Mouse (Mus musculus) brain, embryonic 18.5 days (tissue): ENCODE results near the gene Dap.

ENCODE experiments used
- DNase-seq: peaks from one replicate; pipeline ENCODE4 v3.0.0-alpha.2; 2012; ENCODE audit warnings: low read depth, low spot score

Gene Dap

DNA sequence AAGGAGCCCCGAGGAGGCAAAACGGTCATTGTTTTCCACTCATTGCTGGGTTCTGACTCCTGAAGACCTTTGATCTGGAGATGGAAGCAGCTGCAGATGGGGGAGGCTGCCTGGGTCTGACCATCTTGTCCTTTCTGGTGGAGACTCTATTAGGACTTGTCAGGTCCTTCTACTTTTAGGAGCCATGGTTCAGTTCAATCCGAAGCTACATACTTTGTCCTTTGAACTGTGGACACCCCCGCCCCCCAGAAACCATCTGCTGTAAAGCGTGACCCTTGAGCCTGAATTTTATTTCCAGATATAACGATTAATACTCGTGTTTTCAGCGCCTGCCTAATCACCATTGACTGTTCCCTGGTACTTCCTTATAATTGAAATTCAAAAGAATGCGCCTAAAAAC, 38.2 kb downstream of the Dap start:
- DNase-seq, result no peak

DNA sequence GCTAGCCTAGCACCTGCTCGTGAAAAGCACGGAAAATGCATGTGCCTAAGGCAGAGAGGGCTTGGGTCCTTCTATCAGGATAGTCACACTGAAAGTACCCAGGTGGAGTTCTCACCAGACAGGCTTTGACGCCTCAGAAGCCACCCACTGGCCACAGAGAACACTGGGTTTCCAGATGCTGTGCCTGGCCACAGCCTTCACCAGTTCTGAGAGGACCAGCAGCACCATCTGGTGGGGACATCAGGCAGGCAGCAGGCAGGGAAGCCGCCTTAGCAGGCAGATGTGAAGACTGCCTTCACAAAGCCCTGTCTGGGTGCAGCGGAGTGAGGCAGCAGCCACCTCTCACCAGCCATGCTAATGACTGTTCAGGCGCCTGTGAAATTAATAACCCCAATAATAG, 40.7 kb downstream of the Dap start:
- DNase-seq, result peak; percentile 58

DNA sequence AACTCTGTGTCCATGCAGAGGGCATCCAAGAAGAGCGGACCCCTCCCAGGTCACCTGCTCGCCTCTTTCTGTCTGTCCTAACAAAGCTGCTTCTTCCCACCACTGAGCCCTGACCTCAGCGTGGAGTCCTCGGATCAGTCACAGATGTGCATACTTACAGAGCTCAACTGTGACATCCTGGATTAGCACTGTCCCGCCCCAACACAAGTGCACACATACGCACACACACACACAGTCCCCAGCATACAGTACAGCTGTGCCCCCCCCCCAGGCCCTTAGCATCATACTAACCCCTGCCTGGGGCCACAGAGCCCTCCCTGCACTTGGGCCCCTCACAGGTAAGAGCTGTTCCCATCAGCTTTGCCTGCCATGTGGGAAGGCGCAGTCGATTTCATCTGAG, 41.3 kb downstream of the Dap start:
- no peak for DNase-seq

DNA sequence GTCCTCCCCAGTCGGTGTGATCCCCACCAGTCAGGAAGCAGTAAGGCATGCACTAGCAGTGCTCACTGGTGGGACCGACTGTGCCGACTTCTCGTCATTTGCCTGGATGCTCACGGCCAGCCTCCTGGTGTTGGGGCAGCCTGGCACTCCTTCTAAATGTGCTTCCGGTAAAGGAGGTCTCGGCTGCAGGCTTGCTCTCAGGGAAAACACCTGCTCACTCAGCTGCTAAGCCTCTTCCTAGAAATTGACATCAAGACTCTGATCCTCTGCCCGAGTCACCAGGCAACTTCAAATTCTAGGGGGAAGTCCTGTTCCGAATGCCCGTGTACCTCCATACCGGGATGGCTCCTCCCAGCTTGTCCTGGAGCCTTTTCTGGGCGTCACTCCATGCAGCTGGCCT, 41.7 kb downstream of the Dap start:
- DNase-seq, result no peak

DNA sequence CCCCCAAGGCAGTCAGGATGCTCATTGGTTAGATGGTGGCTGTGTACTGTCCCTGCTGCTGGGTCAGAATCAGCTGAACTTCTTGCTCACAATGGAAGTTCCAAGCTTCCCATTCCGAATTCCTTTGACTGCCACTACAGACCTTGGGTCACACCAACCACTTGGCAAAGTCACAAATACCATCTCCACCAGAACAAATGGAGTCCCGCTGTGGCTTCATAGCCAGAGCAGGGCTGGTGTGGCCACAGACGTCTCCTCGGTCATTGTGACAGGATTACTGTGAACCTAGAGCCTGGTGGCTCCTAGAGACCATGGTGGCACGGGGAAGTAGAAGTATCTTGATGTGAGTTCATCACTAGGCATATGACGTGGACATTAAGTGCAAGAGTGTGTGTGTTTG, 44.0 kb downstream of the Dap start:
- DNase-seq, result no peak

DNA sequence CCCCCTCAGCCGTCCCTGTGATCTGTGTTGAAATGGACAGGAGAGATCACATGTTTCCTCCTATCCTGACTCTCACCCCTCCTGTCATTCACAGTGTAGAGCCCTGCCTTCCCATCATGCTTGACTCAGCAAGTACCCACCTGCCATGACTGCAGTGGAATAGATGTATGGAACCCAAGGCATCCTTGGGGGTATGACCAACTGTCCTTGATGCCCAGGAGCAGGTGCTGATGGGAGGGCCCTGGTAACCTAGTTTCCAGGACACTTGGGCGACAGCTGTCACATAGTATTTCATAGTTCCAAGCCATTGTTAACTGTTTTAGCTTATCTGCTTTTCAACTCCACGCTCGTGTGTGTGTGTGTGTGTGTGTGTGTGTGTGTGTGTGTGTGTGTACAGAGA, 45.4 kb downstream of the Dap start:
- DNase-seq, result no peak

DNA sequence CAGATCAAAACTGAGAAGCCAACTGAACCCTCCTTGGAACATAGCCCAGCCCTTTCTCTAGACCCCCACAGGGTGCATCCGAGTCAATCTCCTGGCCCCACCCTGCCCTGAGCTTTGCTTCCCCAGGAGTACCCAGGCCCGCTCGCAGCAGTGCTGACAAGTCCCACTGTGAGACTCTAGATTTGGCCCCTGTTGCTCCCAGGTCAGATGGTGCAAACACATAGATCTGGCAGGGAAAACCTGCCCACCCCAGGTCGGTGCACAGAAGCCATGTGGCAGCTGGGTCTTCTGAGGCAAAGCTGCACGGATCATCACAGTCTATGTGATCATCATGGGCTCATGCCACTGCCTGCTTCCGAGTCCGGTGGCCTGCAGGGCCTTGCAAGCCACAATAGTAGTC, 48.6 kb downstream of the Dap start:
- DNase-seq, result no peak

DNA sequence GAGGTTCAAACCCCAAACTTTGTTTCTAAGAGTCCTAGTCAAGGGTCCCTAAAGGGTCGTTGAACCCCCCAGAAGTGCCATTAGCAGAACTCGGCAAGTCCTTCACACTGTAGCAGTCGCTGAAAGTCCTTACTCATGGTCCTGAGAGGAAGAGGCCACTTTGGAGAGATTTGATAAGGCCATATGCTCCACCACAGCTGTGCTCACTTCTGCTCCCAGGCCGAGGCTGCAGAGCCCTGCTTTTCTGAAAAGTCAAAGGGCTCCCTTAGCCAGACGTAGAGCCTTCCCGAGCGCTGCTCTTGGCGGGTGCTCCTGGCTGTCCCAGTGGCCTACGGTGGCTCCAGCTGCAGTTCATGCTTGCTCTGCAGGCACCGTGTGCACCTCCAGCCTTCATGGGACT, 49.4 kb downstream of the Dap start:
- DNase-seq, result no peak

DNA sequence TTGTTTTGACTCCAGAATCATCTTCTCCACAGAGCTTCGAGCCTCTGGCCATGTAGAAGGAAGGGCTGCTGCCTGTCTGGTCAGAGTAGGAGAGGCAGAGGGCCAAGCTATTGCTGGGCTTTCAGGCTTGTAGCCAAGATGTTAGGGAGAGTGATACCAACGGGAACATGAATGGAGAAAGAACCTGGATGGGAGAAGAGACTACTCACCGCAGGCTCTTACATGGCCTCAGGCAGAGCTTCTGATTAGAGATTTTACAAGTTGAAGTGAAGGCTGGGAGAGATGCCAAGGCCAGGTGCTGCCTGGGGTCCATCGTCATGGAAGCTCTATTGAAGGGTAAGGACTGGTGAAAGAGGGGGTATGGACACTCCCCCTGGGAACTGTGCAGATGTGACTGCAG, 54.0 kb downstream of the Dap start:
- DNase-seq, result no peak

DNA sequence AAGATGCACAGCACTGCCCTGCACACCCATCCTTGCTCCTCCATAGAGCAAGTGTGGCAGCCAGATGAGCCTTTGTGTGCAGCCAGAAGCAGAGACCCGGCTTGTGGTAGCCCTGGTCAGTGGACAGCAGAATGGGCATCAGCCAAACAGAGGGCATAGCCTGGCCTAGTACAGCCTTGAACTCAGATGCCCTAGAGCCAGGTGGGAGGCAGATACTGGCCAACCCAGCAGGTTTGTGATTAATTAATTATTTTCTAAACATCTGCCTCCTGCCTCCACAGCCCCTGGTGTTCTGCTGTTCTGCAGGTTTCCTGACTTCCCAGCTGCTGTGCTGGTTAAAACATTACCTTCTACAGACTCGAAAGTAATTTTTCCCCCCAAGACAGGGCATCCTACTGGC, 55.0 kb downstream of the Dap start:
- DNase-seq, result no peak

DNA sequence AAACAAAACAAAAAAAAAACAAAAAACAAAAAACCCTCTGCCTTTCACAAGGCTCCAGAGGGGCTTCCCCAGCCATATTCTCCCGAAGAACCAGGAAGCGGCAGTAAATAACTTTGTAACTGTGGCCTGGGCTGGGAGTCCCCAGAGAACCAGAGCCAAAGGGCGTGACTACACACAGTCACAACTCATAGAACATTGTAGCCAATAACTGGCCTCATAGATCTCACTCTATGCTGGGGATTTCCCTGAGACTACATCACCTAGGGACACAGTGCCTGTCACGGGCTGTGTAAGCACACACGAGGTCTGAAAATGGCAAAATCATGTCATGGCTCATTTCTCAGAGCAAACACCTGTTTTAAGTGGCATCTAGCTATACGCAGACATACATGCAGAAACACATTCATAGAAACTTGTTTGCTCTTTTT, 55.5 kb downstream of the Dap start:
- DNase-seq, result no peak

DNA sequence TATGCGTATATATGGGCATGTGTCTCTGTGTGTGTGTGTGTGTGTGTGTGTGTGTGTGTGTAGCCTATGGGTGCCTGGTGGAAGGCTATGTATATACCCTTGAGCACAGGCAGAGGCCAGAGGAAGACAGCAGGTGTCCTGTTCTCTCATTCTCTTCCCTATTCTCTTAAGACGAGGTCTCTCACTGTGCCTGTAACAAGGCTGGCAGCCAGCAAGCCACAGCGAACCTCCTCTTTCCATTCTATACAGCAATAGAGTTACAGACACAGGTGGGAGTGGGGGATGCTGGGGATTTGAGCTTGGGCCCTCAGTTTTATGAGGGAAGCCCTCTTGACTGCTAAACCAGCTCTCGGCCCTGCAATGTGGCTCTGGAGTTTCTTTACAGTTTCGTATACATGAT, 55.9 kb downstream of the Dap start:
- DNase-seq, result no peak

DNA sequence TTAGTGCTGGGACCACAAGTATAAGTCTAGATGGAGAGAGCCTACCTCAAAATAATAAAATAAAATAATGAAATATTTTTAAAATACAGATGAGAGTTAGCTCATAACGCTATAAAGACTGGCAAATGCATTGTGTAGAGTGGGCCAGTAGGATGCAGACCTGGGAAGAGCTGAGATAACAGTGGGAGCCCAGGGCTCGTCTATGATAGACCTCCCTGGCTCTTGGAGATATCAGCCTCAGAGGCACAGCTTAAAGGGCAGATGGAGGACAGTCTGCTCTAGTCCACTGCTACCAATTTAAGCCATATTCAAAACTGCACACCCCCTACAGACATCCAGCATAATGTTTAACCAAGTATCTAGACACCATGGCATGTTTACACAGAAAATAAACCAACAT, 56.6 kb downstream of the Dap start:
- no peak for DNase-seq

DNA sequence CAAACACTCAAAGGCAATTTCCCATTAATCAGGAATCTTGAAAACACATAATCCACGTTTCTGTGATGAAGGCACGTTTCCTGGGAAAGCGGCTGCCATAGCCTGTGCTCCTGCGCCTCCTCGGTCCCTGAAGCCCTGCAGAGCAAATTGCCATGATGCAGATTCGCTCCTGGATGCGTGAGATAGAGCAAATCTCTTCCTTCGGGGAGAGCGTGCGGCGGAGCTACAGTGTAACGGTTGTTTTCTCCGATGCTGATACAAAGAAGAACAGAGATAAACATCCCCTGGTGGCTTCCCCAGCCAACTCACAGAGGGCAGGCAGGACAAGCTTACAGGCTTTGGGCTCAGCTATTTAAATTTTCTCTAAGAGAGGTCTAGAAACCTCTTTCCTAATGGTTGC, 57.7 kb downstream of the Dap start:
- DNase-seq, result no peak

DNA sequence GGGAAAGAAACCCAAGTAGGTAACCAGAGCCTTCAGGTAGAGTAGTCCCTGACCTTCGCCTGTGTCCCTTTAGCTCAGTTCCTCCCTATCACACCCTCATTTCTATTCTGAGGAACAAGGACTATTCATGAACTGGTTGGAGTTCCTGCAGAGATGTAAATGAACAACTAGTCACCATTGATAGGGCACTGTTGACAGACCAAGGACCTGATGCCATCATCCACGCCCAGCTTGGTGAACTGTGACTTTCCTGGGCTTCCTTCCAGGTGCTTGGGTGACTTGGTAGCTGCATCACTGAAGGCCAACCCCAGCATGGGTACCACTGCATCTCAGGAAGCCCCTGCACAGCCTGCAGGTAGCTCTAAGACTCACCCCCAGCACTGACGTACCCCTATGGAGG, 58.2 kb downstream of the Dap start:
- no peak for DNase-seq

DNA sequence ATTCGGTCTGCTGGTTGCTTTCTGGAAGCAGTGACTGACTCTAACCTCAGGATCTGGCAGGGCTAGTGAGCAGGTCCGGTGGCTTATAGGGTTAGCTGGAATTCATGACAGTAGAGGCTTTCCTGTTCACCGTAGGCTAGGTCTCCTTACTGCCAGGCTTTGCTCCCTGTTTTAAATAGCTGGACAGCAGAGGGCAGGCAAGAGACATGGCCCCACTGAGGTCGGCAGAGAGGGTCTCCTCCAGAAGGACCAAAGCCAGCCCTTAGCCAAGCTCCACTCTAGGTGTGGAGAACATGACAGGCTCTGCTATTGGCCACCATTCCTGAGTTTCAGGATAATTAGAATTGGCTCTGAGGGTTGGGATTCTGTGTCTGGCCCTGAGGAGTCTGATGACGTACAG, 60.0 kb downstream of the Dap start:
- DNase-seq, result no peak

DNA sequence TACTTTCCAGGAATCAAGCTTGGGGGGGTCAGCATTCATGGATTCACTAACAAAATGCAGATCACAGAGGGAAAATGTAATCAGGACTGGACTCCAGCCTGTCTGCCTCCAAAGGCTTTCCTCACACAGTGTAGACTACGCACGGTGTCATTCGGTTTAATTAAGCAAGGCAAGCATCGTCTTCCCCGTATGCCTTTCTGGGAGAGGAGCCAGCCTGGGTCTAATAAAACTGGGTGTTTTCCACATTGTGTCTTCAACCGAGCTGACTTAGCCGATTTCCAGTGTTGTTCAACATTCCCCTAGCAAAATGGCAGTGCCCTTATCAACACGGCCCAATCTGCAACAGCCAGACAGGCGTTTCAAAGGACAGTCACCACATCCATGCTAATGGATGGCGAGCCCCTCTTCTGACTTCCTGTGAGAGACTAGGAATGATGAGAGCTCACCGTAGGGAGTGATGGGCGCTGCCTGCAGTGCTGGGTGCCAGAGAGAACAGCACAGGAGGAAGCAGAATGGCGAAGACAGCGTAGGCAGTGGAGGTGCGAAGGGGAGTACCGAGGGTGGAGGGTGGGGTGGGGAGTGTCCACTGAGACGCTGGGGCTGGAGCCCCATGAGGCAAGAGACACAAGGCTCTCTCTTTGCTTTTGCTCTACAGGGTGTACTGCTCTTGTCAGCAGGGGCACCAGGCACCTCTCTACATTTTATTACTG, 61.0 kb downstream of the Dap start:
- no peak for DNase-seq

DNA sequence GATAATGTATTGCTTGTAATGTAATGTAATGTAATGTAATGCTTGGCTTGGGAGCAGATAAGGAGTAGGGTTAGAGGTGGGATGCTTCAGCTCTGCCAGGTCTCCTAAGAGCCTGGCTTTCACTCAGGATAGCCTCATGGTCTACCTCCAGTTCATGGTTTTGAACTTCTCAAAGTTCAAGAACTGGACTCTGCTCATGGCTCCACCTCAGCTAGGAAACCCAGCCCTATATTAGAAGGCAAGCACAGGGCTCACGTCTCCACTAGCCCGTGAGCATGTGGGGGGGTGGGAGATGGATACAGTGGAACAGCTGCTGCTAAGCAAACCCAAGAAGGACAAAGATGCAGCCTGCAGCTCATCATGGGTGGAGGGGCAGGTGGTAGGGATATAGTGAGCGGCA, 61.6 kb downstream of the Dap start:
- DNase-seq, result no peak

DNA sequence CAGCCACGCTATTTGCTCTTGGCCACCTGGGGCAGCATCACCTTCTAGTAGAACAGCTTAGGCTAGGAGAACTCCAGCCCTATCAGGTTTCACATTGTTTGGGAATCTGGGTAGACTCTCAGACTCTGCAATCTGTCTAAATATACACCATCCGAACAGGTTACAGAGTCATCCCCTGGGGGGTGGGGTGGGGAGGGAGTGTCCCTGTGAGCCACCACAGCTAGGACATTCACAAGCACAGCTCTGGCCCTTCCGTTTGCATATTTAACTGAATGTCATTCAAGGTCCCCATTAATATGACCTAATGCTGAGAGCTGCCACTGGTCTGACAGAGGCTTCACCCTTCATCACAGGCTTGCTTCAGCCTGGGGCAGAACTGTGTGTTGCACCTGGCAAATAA, 68.5 kb downstream of the Dap start:
- no peak for DNase-seq

DNA sequence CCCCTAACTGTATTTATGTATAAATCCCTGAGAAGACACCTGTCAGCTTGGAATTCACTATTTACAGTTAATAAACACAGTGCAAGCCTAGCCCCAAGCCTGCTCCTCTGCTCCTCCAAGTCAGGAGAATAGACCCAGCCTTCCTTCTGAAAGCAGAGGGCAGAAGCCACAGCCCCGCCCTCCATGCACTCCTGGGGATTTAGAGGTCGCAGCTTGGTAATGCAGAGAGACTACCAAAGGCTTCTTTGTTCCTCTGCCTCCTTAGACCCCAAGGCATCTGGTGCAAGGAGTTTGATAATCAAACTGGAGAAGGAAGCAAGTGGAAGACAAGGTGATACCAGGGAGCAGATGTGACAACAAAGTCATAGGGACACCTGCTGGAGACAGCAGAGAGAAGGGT, 70.2 kb downstream of the Dap start:
- no peak for DNase-seq

DNA sequence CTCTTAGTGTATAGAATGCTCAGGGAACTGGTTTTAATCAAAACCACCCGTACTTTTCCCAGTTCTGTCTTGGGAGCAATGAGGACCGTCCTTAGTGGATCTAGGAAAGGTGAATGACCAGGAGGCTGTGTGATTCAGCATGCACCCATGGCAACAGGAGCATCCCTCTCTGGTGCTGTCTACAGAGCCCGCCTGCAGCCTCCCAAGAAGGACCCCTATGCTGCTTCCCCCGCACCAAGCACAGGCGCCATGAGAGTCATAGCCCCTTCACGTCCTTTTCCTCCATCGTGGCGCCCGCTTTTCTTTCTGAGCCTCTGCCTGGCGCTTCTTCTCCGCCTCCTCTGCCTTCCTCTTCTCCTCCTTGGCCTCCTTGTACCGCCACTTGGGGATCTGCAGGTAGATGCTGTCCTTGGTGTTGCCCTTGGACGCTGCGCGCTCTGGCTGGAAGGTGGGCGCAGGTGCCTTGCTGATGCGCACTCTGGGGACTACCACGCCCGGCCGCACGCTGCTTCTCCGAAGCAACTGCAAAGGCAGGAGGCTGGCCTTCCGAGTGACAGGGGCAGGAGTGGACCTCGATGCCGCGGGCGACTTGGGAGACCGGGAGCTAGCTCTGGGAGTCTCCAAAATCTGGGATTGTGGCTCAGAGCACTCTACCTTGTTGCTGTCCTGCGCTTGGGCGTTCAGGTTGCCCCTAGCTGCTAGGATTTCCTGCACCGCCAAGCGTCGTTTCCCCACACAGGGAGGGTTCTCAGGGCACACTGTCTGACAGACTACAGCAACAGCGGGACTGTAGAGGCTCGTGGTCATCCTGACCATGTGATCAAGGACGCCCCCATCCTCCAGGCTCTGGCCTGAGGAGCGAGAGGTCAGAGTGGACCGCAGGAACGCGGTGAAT, 73.0 kb downstream of the Dap start:
- no peak for DNase-seq

DNA sequence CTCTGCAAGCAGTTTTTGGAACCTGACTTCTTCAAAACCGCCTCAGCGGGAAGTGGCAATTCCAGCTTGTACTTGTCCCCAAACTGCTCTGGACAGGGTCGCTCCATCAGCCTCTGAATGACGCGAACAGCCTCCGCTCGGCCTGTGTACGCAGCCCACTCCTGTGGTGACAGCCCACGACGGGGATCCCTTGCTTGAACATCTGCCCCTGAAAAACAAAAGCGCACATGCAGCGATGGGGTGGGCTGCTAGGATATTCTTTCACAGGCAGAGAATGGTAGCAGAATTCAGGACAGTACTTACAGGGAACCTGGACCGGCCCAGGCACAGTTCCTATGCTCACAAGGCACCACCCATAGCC, 73.6 kb downstream of the Dap start:
- DNase-seq, result no peak

DNA sequence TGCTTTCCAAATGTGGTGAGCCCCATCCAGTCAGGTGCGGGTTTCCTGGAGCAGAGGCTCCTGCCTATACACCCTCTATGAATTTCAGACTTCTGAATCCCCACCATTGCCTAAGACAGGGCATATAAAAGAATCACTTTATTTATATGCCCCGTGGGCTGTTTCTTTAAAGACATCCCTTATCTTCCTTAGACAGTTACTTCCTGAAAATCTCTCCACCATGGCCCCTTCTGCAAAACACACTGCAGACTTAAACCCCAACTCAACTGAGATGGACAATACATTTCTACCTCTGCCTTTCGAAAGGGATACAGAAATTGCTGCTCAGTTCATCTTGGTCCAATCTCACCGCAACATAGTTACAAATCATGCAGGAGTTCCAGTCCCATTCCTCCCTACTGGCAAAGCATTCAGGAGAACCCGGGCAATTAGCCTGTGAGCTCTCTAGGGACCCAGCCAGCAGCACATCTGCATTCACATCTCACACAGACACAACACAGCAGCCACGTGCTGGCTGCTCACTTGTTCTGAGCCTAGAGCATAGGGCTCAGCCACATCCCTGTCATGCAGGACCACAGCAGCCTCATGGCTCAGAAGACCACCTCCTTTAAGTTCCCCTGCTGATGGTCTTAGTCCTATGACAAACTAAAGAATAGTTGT, 75.3 kb downstream of the Dap start:
- no peak for DNase-seq
